Mouse (Mus musculus) embryo, embryonic 10.5 days (tissue): ENCODE measurements around the gene Spg7.
A peak's percentile ranks its signal among the peaks of the same experiment; 100 is the strongest.
"Not testable (repeated sequence)": the region's sequence is repeated elsewhere in the genome, so short reads cannot be mapped to it uniquely, and the experiment has no call there.

Source experiments
- DNase-seq: peaks from one replicate; pipeline ENCODE4 v3.0.0-alpha.2; 2015; ENCODE audit warnings: low spot score

Spg7 gene

DNA sequence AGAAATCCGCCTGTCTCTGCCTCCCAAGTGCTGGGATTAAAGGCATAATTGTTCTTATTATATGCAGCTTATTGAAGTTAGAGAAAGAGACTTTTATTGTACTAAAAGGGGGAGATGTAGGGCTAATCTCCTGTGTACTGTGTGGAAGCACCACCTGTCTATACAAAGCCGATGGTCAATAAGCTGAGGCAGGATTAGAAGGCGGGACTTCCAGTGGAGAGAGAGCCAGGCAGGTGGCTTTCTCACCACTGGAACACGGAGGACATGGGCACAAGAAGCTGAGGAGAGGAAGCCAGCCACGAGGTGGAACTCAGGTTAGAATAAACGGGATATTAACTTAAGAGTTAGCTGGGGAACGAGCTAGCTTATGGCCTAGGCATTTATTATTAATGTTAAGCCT, at the start of gene Spg7:
Gene Spg7 (plus strand): TSS at position 222 of the 400 bp plus-strand sequence.
- no peak for DNase-seq

- no peak for DNase-seq
These were observed 48.3 kb upstream of the Spg7 start for GRCm38 (mm10) chr8:123014429-123014828.

- DNase-seq: no peak
These were observed 47.7 kb upstream of the Spg7 start for GRCm38 (mm10) chr8:123015074-123015473.

GRCm38 (mm10) chr8:123017143-123017542, 45.6 kb upstream of the Spg7 start:
- no peak for DNase-seq

DNA sequence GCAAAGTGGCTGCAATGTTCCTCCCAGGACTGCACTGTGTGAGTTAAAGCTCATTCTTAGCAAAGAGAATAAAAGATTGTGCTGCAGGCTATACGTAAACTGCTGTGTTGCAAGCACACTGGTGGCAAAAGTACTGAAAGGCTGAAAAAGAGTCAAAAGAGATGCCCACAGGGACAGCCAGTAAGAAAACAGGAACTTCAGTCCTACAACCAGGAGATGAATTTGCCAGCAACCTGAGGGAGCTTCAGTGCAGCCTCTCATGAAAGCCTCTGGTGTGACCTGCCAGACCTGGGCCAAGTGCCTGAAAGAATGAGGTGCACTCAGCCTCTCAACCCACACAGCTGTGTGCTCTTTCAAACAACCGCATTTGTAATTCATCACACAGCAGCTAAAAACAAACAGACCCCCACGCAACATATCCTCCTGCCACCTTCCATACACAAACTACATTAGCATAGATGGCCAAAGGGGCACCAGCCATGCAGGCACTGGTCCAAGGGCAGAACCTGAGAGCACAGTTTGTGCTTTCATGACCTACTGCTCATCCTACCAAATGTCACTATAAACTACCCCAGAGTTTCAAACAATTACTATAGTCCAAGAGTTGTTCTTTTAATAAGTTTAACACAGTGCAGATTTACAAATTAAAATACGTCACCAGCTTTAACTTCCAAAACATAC, 44.1 kb upstream of the Spg7 start:
- DNase-seq: no peak

GRCm38 (mm10) chr8:123020084-123020483, 42.7 kb upstream of the Spg7 start:
- no peak for DNase-seq

DNA sequence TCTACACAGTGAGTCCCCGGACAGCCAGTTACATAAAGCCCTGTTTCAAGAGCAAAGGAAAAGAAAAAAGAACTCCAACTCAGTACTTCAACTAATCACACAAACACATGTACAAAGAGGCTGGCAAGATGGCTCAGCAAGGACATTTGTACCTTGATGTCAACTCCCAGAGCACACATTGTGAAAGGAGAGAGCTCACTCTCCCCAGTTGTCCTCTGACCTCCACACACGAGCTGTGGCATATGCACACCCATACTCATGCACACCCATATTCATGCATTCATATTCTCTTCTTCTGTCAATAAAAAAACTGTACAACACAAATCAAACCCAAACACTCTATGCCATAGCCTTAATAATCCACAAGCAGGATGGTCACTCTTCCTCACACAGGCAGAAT, 41.9 kb upstream of the Spg7 start:
- DNase-seq: no peak

- no peak for DNase-seq
These were observed 41.5 kb upstream of the Spg7 start for GRCm38 (mm10) chr8:123021259-123021658.

- DNase-seq: no peak
These were observed 40.0 kb upstream of the Spg7 start for GRCm38 (mm10) chr8:123022727-123023126.

DNA sequence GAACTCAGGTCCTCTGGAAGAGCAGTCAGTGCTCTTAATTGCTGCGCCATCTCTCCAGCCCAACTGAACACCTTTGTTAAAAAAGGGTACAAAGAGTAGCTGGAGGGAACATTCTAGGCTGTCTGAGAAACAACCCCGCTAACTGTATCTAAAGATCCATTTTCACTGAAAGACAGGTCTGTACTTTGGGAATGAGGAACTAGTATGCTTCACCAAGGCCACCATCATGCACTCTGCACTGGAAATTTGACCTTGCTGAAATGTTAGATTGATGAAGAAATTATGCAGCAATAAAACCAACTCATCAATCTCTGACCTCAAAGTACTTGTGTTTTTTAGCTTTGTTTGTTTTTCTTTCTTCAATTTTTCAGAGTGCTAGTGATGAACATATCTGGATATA, 38.5 kb upstream of the Spg7 start:
- no peak for DNase-seq

GRCm38 (mm10) chr8:123025951-123026351, 36.8 kb upstream of the Spg7 start:
- DNase-seq: no peak

GRCm38 (mm10) chr8:123027786-123028185, 35.0 kb upstream of the Spg7 start:
- DNase-seq: no peak

- DNase-seq: not testable (repeated sequence)
These were observed 32.7 kb upstream of the Spg7 start for GRCm38 (mm10) chr8:123030091-123030490.

DNA sequence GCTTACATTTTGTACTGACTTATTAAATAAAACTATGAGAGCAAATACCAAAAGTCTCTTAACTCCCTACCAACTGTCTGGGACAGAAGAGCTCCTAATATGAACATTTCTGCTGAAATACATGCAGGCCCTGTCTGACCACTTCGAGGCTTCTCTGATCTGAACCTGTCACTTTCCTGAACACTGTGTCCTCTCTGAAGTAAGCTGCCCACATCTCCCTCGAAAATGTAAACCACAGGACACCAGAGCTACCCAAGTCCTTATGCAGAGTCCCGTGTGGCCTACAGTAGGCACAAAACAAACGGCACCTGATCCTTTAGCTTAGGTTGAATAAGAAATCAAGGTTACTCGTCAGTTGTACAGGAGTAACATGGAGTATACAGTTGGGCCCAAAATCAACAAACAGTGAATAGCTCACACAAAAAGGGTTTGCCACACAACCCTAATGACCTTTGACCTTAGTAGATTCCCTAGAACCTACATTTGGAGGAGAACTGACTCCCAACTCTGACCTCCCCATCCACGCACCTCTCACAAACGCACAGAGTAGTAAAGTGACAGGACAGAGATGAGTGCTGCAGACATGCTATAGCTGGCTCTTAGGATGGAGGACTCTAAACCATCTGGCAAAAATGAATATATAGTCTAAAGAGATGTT, 31.3 kb upstream of the Spg7 start:
- no peak for DNase-seq

- DNase-seq: no peak
These were observed 30.0 kb upstream of the Spg7 start for GRCm38 (mm10) chr8:123032730-123033129.

DNA sequence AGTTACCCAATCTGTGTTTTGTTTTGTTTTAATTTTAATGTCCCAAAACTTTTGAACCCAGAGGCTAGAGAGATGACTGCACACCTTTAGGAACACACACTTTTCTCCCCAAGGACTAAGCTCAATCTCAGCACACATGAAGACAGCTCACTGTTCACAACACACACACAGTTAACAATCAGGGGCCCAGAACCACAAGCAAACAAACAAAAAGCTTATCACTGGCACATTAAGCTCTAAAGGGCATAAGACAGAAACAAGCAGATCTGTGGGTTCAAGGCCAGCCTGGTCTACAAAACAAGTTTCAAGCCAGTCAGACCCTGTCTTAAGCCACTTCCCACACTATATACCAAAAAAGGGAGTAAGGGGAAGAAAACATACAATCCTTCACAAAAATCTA, 29.3 kb upstream of the Spg7 start:
- DNase-seq: no peak

DNA sequence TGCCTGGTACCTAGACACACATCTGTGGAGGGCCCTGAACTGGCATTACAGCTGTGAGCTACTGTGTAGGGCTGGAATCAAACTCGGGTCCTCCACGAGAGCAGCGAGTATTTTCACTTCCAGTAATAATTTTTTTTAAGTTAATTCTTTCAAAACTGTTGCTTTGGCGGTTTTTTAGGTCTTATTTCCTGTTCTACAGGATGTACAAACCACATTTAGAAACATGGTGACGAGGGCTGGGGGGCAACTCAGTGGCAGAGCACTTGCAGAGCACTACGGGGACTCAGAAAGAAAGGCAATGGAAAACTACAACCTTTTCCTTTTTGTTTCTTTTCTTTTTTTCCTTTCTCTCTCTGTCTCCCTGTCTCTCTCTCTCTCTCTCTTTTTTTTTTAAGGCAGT, 28.6 kb upstream of the Spg7 start:
- DNase-seq: no peak

- no peak for DNase-seq
These were observed 25.8 kb upstream of the Spg7 start for GRCm38 (mm10) chr8:123036956-123037355.

GRCm38 (mm10) chr8:123037487-123037886, 25.3 kb upstream of the Spg7 start:
- no peak for DNase-seq

DNA sequence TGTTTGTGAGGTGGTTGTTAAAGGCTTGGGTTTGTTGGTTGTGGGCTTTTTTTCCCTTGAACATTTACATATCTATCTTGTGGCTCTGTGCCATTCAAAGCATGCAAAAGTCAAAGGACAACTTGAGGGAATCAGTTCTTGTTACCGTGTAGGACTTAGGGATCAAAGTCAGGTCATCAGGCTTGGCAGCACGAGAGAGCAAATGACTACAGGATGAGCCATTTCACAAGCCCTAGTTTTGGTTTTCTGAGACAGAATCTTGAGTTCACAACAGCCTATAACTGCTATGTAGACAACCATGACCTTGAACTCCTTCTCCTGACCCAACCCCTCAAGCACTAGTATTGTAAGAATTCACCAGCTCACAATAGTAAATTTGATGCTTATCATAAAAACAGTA, 24.4 kb upstream of the Spg7 start:
- no peak for DNase-seq

GRCm38 (mm10) chr8:123039376-123040109, 23.2 kb upstream of the Spg7 start:
- no peak for DNase-seq

DNA sequence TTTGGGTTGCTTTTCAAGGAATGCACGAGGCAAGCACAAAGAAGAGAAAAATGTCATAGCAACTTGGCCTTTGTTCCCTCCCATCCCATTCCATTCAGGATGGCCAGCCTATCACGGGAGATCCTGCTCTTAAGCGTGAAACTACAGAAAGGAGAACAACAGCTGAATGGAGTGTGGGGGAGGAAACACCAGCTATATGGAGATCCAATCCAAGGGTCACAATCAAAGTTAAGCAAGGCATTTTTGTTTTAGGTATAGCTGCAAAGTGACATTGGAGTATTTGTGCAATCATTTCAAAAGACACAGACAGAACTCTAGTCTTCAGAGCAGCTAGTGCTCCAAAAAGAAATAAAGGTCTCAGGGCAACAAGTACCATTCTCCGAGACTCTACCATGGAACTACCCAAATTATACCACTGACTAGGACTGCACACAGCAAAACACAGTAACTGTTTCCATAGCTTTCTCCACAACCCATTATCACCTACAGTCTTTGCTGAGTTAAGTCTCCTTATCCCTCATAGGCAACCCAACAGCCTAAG, 22.6 kb upstream of the Spg7 start:
- peak; percentile 79 for DNase-seq
